Mouse (Mus musculus): Measurements from ENCODE around the gene Adgrl1. TPM values are rescaled to one million over a fixed set of nuclear protein-coding genes. Genes with fewer than 3 reads are reported as not detected.

Adgrl1 gene
- total RNA-seq (2021) = 100 to 1,000 TPM; 103 to 109 TPM
- long read RNA-seq, experiment 1, partial matches to known transcripts = 21 of 37 reads
- long read RNA-seq, experiment 1, other reads (novel, unspliced or antisense) = 16 of 37 reads
- long read RNA-seq, experiment 2, partial matches to known transcripts = 39 of 71 reads
- long read RNA-seq, experiment 2, other reads (novel, unspliced or antisense) = 32 of 71 reads

DNA sequence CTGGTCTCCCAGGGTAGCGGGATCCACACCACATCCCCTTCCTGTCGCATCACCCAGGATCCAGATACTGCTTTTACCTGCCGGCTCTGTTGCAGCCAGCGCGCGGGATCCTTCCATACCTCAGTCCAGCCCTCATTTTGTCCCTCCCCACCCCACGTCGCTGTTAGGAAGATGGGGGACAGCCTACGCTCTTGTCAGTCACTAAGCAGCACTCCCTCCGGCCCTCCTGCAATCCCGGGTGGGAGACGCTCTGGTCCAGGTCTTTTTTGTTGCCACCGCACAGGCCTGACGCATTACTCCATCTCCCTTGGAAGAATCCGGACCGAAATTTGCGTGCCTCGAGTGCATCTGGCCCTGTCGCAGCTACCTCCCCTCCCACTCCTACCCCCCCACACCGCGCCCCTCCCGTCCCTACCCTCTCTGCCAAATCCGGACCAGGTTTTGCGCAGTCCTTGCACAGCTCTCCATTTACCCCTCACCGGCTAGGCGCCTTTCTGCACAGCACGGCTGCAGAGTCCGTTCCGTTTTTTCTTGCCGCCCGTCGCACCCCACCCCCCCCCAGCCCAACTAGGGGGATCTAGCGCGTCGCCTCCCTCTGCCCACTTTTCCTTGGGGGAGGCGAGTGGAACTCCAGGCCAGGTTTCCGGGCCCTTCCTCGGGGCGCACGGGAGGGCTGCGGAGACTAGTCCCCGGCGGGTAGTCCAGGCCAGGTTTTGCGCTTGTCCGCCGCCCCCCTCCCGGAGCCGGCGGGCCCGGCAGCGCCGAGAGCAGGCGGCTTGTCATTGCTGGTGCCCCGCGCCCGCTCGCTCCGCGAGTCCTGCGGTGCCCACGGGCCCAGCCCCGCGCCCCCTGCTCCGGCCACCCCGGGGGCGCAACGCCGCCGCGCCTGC, at the start of gene Adgrl1:
Gene Adgrl1, plus strand, starts transcription at position 743 of the 890 bp plus-strand sequence.
- DNase-seq (ENCODE audit: low spot score in 2 of 2) = peak; percentile 82 to 84

DNA sequence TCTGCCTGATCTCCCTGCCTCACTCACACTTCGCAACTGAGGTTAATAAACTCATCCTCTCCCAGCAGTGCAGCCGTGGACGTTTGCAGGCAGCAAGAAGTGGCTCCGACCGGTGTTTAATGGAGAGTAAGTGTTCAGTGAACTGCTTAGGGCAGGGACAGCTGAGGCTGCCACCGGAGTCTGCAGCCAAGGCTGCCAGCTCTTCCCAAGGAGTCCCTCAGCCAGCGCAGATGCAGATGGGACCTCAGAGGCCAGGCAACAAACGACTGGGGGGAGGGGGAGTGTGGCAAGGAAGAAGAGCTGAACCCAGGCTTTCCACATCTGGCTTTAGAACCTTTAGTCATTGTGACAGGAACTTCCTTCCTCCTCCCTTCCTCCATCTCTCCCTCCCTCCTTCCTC, 47.6 kb upstream of the Adgrl1 start:
- no peak for DNase-seq (ENCODE audit: low spot score in 2 of 2)

DNA sequence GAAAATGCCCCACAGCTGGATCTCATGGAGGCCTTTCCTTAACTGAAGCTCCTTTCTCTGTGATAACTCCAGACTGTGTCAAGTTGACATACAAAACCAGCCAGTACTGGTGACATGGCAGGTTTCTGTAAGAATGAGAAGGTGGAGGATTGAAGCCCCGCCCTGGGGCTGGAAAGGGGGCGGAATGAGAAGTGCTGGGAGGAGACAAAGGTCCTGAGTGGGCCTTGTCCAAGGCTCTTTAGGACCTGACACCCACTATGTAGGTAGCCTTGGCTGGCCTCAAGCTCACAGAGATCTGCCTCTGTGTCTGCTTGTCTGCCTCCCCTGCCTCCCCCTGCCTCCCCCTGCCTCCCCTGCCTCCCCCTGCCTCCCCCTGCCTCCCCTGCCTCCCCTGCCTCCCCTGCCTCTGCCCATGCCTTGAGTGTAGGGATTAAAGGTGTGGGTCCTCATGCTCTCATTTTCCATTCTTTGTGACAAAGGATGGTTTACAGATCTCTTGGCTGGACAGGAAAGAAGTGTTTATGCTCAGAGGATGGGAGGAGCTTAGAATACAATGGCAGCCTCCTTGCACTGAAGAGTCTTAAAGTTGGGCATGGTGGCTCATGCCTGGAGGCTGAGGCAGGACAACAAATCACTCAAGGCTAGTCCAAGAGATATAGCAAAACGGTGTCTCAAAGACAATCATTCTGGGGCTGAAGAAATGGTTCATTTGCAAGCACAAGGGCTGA, 46.4 kb upstream of the Adgrl1 start:
- no peak for DNase-seq (ENCODE audit: low spot score in 2 of 2)

DNA sequence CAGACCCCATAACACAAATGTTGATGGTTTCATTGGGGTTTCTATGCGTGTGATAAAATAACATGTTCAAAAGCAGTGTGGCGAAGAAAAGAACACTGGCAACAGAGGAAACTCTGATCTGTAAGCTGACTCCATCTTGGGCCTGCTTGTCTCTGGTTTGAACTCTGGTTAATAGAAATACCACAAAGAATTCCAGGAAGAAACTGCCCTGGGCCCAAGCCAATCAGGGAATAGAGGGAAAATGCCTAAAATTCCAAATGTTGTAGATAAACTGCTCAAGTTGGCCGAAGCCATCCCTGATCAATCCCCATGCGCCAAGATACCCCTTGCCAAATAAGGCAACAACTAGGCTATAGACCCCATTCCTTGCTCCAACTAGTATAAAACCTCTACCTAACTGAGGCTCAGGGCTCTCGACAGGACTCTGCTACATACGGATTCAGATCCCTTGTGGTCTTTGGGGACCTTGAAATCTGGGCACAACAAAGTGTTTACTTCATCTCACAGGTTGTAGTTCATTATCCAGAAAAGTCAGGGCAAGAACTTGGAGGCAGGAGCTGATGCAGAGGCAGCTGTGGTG, 43.3 kb upstream of the Adgrl1 start:
- no peak for DNase-seq (ENCODE audit: low spot score in 2 of 2)

DNA sequence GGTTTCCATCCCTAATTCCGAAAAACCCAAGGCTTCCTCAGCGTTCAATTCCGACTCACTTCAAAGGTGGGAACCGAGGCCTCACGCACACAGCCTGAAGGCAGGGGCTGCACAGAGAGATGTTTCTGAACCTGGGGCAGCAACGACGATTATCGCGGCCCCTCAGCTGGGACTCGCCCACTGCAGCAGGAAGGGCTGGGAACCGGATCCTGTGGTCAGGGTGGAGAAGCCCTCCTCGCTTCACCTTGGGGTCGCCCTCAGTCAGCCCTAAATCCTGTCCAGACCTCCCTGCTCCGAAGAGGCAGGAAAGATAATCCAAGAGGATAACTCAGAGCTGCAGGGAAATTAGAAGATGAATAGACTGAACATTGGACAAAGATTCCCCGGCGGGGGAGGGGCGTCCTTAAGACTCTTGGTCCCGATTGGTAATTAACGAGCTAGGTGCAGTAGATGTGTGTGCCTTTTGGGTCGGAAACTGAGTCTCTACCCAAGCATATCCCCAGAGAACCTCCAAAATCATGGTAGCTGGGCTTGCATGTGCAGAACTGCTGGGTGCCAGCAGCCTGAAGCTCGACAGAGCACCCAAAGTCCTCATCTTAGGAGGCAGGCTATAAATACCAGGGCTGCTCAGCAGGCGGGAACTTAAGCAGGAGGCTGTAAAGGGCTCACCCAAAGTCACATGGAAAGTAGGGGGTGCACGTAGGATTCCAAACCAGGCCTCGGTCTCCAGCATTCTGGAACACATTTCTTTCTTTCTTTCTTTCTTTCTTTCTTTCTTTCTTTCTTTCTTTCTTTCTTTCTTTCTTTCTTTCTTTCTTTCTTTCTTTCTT, 37.3 kb upstream of the Adgrl1 start:
- no peak for DNase-seq (ENCODE audit: low spot score in 2 of 2)

DNA sequence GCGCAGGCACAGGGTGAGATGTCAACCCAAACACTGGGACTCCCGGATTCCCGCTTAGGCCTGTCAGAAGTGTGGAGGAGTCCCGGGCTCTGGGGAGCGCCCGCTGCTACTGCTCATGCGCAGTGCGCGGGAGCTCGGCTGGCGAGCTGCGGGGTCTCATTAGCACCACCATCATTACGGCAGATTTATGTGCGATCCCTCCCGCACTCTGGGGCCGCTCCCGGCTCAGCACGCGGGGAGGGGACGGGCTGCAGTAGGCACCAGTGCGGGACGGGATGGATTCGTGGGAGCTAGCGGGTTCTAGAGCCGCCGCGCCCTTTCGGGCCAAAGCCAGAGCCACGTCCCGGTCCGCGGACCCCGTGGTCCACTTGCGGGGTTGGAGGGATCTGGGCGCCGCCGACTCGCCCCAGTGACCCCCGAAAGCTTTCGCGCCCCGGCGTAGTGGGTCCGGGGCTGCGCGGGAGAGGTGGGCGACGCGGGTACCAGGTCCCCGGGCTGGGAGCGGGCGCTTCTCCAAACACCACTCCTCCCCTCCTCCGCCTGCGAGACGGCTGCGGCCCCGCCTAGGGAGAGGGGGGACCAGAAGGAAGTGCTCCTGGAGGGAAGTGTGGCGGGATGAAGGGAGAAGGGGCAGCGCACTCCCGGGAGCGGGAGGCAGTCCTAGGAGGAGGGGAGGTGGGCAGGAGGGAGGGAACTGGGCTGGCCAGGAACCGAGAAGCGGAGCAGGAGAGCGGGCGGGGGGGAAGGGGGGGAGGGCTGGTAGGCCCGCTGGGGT, 24.8 kb upstream of the Adgrl1 start:
- no peak for DNase-seq (ENCODE audit: low spot score in 2 of 2)

DNA sequence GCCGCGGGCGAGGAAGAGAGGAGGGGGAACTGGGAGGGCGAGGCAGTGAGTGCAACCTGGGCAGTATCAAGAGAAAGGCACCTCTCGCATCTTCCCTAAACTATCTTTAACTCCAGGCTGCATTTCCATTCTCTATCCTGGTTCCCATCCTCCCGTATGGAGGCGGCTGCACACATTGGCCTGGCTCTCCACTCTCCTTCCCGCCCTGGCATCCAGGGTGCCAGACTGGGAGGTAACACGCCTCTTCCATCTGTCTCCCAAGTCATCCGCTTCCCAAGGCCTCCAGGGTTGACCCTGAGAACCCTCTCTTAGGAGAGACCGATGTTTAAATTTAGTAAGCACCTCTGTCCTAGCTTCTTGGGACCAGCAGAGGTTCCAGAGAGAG, 24.3 kb upstream of the Adgrl1 start:
- no peak for DNase-seq (ENCODE audit: low spot score in 2 of 2)

DNA sequence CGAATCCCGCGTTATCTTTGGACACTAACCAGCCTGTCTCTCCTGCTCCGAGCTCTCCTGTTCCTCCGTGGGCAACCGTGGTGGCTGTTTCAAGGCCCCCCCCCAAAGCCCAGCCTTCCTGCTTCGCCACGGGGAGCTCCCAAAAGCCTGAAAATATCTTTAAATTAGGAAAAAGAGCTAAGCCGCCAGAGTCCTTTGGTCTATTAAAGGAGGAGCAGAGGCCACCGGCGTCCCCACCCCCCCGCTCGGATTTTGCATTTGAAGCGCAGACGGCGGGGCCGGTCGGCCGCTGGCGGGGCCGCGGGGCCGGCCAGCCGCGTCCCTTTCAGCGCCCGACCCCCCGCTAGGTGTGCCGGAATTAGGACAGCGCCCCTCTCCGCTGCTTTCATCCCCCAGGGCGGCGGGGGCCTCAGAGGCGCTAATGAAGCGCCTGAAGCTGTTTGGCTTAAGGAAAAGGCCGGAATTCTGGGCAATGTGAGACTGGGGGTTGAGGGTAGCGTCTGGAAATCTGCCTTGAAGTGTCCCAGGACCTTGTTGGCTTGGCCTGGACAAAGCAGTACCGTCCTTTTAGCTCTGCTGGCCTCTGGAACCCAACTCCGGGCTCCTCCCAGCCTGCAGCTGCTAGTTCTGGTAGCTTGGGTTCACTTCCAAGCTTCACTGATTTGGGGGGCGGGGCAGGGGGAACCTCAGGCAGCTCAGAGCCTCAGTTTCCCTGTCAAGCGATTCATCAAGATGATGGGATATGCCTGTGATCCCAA, 23.6 kb upstream of the Adgrl1 start:
- DNase-seq (ENCODE audit: low spot score in 2 of 2) = no peak

DNA sequence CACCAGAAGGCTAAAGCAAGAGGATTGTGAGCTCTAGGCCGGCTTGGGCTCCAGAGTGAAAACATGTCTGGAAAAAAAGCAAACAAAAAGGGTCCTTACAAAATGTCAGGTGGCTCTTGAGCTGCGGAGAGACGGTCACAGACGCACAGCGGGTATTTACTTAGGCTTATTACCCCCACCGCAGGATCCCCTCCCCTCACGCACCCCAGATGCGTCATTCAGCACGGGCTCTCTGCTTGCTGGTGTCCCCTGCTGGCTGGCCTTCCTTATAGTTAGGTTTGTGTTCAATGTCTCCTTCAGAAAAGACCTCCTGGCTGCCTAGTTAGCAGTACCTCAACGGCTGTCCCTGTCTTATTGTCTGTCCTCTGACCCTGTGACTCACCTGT, 23.1 kb upstream of the Adgrl1 start:
- DNase-seq (ENCODE audit: low spot score in 2 of 2) = no peak

DNA sequence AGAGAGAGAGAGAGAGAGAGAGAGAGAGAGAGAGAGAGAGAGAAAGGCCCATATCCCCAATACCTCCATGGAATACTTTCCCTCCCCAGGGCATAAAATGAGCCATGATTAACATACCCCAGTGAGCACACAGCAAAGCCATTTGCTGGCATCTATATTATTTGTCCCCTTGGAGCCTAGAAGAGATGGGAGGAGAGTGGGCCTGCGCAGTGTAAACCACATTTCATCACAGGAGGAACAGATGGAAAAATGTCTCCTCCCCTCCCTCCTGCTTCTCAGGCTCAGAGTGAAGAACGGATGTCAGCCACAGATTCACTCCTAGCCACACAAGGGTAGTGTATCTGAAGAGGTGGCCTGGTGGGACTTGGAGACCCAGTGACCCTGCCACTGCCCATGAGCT, 11.5 kb upstream of the Adgrl1 start:
- no peak for DNase-seq (ENCODE audit: low spot score in 2 of 2)

DNA sequence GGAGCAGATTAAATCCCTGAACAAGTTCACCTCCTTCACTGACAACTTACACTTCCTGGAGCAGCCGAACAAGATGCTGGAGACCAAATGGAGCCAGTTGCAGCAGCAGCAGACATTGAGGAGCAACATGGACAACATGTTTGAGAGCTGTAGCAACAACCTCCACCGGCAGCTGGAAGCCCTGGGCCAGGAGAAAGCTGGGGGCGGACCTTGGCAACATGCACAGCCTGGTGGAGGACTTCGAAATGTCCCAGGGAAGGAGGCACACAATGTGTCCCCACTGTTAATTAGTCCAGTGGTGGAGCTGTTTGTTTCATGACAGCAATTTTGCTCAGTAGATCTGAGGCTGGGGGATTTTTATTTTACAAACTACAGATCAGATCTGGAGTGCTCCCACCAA, 7.8 kb upstream of the Adgrl1 start:
- DNase-seq (ENCODE audit: low spot score in 2 of 2) = no peak

DNA sequence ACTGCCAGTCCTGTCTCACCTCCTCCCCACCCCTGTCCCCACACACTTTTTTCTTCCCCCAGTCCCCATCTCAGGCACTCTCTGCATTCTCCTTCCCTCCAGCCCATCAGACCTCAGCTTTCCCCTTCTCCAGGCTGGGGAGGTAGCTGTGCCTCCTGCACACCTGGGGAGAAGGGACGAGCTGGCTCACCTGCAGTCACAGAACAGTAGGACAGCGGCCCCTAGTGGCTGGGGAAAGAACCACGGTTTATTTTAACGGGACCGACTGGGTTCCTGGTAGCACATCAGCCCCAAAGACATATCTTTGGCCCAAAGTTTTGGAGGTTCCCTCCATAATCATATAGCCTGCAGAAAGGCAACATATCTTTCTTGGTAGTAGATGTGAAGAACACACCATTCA, 6.0 kb upstream of the Adgrl1 start:
- peak in 1 of 2 experiments; percentile 68 for DNase-seq (ENCODE audit: low spot score in 2 of 2)

DNA sequence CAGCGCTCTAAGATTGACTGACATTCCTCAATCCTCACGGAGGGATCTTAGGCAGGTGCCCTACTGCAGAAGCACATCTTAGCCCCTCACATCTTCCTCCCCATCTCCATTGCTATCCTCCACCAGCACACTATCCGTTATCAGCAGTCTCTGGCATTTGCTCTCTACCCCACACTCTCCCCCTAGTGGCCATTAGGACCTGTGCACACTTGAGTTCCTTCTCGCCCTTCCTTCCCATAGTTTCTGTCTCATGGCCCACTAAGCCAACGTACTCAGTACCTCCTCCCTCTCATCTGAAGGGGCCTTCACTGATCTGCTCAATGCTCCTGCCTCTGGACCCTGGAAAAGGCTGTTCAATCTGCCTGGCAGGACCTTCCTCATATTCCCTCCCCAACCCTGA, 4.0 kb upstream of the Adgrl1 start:
- no peak for DNase-seq (ENCODE audit: low spot score in 2 of 2)

DNA sequence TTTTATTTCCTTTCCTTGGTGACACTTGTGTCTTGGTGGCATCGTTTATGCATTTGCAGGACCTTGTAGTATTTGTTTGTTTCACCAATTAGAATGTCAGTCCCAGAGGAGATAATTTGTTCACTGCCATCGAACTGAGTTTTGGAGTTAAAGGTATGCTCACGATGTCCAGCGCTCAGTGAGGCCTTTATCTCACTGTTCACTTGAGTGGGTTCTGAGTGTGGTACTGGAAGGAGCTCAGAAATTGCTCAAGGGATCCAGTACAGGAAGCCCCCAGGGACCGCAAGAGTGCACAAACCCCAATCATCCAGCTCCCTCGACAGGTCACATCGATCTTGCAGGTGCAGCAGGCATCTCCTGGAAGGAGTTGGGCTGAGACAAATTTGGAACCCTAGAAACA, 3.4 kb upstream of the Adgrl1 start:
- no peak for DNase-seq (ENCODE audit: low spot score in 2 of 2)

DNA sequence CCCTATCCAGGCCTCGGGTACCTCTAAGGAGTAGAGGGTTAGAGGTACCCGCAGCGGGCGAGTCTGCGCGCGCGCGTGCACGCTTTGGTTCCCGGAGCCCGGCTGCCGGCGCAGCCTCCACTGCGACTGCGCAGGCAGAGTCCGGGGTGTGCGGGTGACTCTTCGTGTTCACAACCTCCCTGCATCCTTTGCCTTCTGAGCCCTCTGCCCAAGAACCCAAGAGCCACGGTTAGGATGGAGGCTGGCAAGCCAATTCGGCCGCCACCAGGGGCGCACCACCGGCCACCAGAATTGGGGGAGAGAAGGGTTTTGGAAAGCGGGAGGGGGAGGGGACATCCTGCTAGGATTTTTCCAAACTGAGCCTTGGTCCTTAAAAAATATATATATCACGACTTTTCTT, 2.7 kb upstream of the Adgrl1 start:
- DNase-seq (ENCODE audit: low spot score in 2 of 2) = no peak

DNA sequence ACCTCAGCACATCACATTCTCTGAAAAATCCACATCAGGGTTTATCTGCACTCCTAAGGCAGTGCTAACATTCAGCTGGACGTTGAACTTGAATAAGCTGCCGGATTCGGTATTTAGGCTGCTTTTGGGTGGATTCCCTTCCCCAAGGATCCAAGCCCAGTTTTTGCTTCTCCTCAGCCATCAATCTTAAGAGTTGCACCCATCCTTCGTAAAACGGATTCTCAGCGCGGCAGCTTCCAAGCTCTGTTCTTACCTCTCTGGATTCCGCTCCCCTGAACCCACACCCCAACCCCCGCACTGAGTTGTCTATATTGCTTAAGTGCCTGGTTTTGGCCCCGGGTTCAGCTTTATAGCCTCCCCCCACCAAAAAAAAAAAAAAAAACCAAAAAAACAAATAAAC, 1.4 kb upstream of the Adgrl1 start:
- no peak for DNase-seq (ENCODE audit: low spot score in 2 of 2)

DNA sequence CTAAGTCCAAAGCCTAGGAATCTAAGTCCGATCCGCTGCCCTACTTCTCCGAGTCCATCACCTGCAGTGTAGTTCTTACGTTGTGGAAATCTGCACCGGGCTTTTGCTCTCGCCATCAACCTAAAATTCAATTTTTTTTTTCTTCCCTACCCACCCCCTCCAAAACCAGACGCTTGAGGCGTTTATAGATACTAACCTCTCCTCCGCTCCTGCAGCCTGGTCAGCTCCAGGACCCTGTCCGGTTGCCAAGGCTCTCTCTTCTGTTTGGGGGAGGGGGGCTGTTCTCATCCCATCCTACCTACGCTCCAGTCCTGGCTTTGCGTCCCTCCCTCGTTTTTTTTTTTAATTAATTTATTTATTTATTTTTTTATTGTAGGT, 931 bp upstream of the Adgrl1 start:
- peak in 1 of 2 experiments; percentile 44 for DNase-seq (ENCODE audit: low spot score in 2 of 2)

DNA sequence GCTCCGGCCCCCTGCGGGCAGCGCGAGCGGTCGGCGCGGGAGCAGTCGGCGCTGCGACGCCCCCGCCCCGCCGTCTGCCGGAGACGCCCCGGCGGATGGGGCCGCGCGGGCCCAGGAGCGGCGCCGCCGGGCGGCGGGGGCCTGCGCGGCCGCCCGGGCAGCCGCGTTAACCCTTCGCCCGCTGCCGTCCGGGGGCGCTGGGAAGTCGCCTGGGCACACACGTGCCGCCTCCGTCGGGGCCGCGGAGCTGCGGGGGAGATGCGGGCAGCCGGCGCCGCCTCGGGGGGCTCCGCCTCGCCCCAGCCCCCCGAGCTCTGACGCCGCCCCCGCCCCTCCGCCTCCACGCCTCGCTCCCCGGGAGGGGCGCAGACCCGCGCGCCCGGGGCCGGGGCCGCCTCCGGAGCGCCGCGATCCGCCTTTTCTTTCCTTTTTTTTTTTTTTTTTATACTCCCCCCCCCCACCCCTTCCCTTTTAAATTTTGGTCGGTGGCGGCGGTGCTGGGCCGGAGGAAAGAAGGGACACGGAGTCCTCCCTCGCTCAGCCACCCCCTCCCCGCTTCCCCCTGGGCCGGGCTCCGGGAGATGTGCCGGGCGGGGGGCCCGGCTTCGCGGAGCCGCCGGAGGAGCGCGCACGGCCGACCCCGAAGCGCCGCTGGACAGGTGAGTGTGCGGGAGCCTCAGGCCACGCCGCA, 506 bp downstream of the Adgrl1 start:
- no peak for DNase-seq (ENCODE audit: low spot score in 2 of 2)

DNA sequence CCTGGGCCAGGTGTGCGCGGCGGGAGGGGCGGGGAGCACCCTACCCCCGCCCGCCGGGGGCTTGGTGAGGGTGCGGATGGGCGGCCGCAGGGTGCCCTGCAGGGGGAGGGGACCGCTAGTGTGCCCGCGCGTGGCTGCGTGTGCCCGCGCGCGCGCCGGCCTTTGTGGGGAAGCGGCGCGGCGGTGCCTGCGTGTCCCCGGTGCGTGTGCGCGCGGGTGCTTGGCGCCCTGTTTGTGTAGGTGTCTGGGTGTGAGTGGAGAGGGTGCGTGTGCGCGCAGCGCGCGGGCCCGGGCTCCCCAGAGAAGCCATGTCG, 1.0 kb downstream of the Adgrl1 start:
- DNase-seq (ENCODE audit: low spot score in 2 of 2) = no peak

Data from adrenal gland, postnatal 4 days (tissue).